Mouse (Mus musculus) midbrain, embryonic 11.5 days (tissue): ENCODE results near the gene Crybb2. TPM values are rescaled to one million over a fixed set of nuclear protein-coding genes. Genes with fewer than 3 reads are reported as not detected.

Source experiments
- ATAC-seq: fragments of 200-750 bp; cut with Nextera tagmentation; 2 replicates; pipeline ENCODE4 v1.8.0; 2017; ENCODE audit warnings: moderate TSS enrichment, moderate library complexity; ENCODE audit not compliant: low FRiP score
- DNase-seq: peaks from one replicate; pipeline ENCODE4 v3.0.0; 2015; ENCODE audit warnings: low spot score; ENCODE audit errors: missing footprints
- H3K27ac ChIP-seq: fragments of 300-500 bp; sonication (generic); 2 replicates; pipeline ENCODE4 v1.5.1; 2014; ENCODE audit warnings: low read depth, low read length
- H3K27me3 ChIP-seq: fragments of 300-500 bp; sonication (generic); 2 replicates; pipeline ENCODE4 v1.6.1; 2014; ENCODE audit warnings: mild to moderate bottlenecking, low read length, moderate library complexity, mixed read lengths; ENCODE audit not compliant: control insufficient read depth, insufficient read depth
- H3K36me3 ChIP-seq: fragments of 300-500 bp; sonication (generic); 2 replicates; pipeline ENCODE4 v1.6.1; 2014; ENCODE audit warnings: mild to moderate bottlenecking, low read length, moderate library complexity, mixed read lengths; ENCODE audit not compliant: control insufficient read depth, insufficient read depth
- H3K4me1 ChIP-seq: fragments of 300-500 bp; sonication (generic); 2 replicates; pipeline ENCODE4 v1.6.1; 2014; ENCODE audit warnings: low read length; ENCODE audit not compliant: control insufficient read depth, insufficient read depth
- H3K4me2 ChIP-seq: fragments of 300-500 bp; sonication (generic); 2 replicates; pipeline ENCODE4 v1.6.1; 2014; ENCODE audit warnings: mild to moderate bottlenecking, moderate library complexity
- H3K4me3 ChIP-seq: fragments of 300-500 bp; sonication (generic); 2 replicates; pipeline ENCODE4 v1.5.1; 2014; ENCODE audit warnings: low read depth, low read length
- H3K9ac ChIP-seq: fragments of 300-500 bp; sonication (generic); 2 replicates; pipeline ENCODE4 v1.6.1; 2014; ENCODE audit warnings: low read length
- H3K9me3 ChIP-seq: fragments of 300-500 bp; sonication (generic); 2 replicates; pipeline ENCODE4 v1.6.1; 2016; ENCODE audit warnings: low read length; ENCODE audit not compliant: control insufficient read depth
- WGBS: fragments of 180-500 bp; shearing (Covaris S2); extraction: QIAGEN DNeasy Blood & Tissue Kit; methylation state at CpG from one replicate; pipeline ENCODE4 v1.1.7; 2014; 5-methylcytosine and 5-hydroxymethylcytosine counted together
- polyA plus RNA-seq: library from polyadenylated mRNA; unstranded; fragments of >200 nt; fragmentation: Nextera tagmentation; extraction: Ambion mirVana; gene quantifications from 2 replicates; pipeline ENCODE4 v1.2.1, GENCODE M21; 2014

The Crybb2 gene
- polyA plus RNA-seq, 1 experiment from 2014 or later: not detected

DNA sequence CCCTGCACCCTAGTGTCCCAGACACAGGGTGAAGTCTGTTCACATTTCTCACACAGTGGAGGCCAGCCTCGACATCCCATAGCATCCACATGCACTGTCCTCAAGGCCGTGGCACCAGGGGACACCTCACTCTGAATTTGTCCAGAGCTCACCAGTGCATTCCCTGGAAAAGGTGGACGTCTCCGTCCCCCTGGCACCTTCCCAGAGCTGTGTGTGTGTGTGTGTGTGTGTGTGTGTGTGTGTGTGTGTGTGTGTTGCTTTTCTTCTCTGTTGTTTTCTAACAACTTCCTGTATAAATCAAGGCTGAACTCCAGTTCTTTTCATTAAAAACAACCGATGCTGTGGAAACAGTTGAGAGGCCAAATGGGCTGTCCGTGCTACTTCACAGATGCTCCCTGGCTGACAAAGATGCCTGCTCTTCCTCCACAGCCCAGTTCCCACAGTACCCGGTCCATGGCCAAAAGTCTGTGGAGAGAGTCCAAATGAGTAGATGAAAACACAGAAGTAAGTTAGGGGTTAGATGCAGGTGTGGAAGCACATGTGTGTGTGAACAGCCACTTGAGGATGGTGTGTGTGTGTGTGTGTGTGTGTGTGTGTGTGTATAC, 19.2 kb downstream of the Crybb2 start:
- WGBS: 80% methylated on average over 7 of the region's 7 CpGs

DNA sequence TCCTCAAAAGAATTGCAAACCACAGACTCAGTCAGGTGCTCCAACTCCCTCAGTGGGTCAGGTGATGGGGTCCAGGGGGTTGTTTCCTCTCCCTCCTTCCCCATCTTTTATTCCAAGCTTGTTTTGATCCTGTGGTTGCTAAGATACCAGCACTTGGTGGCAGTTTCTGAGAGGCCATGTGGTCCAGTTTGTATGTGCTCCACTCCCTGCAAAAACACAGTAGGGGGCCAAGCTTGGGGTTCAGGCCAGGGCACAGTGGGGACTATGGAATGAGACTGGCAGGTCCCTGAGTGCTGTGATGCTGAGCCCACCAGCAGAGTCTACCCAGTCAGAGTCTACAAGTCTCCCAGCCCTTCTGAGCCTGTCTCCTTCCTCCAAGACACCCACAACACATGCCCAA, 20.0 kb downstream of the Crybb2 start:
- Histone ChIP-seq H3K4me1 (0 out of 2 replicates have a peak, but pooled peaks cover 2% of the 10 kb centered on the region), H3K4me3 (no peak overlapping the region), H3K4me2 (no peak overlapping the region), H3K36me3 (no peaks in the 10 kb centered on the region), H3K9me3 (no peaks in the 10 kb centered on the region), H3K27me3 (no peaks in the 10 kb centered on the region), H3K27ac (no peak overlapping the region), H3K9ac (no peak overlapping the region)
- no peak for DNase-seq
- ATAC-seq: no peak

More for the DNA sequence above, 19.2 kb downstream of the Crybb2 start:
- no peak overlapping the region for H3K4me2 ChIP-seq
- H3K4me3 ChIP-seq: no peak overlapping the region
- ATAC-seq (no peak), DNase-seq (no peak)
- no peaks in the 10 kb centered on the region for H3K36me3 ChIP-seq
- no peak overlapping the region for H3K27ac ChIP-seq
- no peaks in the 10 kb centered on the region for H3K27me3 ChIP-seq
- H3K9me3 ChIP-seq: no peaks in the 10 kb centered on the region
- H3K4me1 ChIP-seq: 0 out of 2 replicates have a peak, but pooled peaks cover 2% of the 10 kb centered on the region
- H3K9ac ChIP-seq: no peak overlapping the region

DNA sequence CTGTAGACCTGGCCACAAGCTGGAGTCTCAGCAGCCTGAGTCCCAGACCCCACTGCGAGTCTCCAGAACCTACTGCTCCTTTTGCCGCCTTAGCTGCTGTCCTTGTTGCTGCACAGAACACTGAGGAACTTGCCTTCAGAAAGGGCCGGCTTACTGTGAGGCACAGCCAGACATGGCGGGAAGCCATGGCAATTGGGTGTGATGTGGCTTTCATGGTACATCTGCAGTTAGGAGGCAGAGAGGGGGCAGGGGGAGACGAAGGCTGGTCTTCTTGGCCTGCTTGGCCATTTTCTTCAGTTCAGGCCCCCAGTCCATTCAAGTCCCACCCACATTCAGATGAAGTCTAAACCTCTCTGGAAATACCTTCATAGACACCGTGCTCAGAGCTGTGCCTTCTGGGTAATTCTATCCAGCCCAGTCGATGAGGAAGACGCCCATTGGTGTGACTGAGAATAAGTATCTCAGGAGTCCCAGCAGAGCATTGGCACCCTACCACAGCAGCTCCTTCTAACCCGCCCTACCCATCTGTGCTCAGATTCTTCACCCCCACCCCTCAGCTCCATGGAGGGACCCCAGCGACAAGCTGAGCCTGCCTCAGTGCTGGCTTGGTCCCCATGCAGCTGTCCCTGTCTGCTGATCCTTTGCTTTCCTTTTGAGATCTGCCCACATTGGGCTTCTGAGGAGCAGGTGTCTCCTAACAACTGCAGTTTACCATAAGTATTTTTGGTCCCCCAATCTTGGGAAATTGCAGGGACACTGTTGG, 24.2 kb downstream of the Crybb2 start:
- no peak overlapping the region for H3K27ac ChIP-seq
- H3K9me3 ChIP-seq: no peaks in the 10 kb centered on the region
- WGBS: 90% methylated on average over 10 of the region's 10 CpGs
- no peaks in the 10 kb centered on the region for H3K36me3 ChIP-seq
- DNase-seq: no peak
- peaks cover 14% of the 10 kb centered on the region for H3K4me1 ChIP-seq
- H3K4me2 ChIP-seq: no peak overlapping the region
- H3K27me3 ChIP-seq: no peaks in the 10 kb centered on the region
- ATAC-seq: no peak
- H3K9ac ChIP-seq: no peak overlapping the region
- H3K4me3 ChIP-seq: no peak overlapping the region

DNA sequence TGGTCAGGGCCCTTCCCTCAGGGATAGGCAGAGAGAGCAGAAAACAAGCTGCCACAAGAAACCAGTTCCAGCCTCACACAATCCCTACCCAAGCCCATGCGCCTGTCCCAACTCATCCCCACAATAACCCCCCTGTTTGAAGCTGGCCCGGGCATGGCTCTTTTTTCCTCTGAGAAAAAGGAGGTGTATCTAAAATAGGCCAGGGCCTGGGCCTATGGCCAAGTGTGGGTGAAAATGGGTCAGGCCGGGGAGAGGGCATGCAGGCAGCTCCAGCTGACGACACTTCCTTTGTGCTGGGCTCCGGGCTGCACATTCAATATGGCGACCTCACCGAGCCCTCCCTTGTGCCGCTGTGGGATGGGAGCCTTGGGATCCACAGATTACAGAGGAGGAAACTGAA, 26.4 kb downstream of the Crybb2 start:
- WGBS: 87% methylated on average over 8 of the region's 8 CpGs
- Histone ChIP-seq H3K9me3 (no peaks in the 10 kb centered on the region), H3K4me2 (no peak overlapping the region), H3K4me3 (no peak overlapping the region), H3K36me3 (no peaks in the 10 kb centered on the region), H3K4me1 (peaks cover 12% of the 10 kb centered on the region), H3K27ac (no peak overlapping the region), H3K27me3 (no peaks in the 10 kb centered on the region), H3K9ac (no peak overlapping the region)
- DNase-seq (no peak), ATAC-seq (no peak)

DNA sequence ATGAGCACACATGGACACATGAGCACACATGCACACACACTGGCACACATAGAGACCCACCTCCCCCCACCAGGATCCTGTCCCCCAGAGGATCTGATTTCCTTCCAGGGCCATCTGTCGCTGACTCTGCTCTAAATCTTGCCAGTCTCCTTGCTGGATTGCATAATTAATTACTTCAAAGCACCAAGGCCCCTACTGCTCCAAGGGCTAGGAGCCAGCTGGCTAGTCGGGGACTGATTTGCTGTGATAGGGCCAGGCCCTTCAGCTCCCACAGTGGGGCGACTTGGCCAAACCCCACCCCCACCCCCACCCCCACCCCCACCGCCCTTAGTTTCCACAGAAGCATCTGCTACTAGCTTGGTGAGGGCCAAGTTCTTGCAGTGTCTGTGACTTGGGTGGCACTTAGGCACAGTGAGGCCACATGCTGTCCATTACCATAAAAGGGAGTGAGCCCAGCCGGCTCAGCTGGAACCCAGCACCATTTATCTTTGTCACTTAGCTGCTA, 28.3 kb downstream of the Crybb2 start:
- peak overlapping the region; percentile 57 for H3K27ac ChIP-seq
- DNase-seq (peak; percentile 89), ATAC-seq (peak; percentile 93)
- H3K4me2 ChIP-seq: no peak overlapping the region
- no peaks in the 10 kb centered on the region for H3K9me3 ChIP-seq
- H3K27me3 ChIP-seq: no peaks in the 10 kb centered on the region
- no peak overlapping the region for H3K4me3 ChIP-seq
- H3K9ac ChIP-seq: no peak overlapping the region
- H3K4me1 ChIP-seq: peaks cover 12% of the 10 kb centered on the region
- H3K36me3 ChIP-seq: no peaks in the 10 kb centered on the region
- 11% methylated on average over 5 of the region's 5 CpGs for WGBS

DNA sequence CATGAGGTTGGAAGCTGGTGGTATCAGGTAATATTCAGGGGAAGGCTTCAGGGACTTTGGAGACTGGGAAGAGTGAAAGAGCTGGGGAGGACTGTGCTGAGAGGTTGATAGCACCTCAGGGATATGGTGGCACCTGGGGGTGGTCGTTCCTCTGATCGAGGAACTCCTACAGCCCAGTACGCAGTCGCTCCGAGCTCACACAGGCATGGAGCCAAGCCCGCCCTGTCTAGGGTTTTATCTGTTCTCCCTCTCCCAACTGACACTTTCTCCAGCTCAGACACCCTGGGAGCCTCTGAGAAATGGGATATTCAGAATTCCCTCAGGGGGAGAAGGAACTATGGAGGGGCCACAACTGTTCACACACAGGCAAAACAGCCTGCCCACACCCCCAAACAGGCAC, 29.1 kb downstream of the Crybb2 start:
- Histone ChIP-seq H3K36me3 (no peaks in the 10 kb centered on the region), H3K9me3 (no peaks in the 10 kb centered on the region), H3K4me1 (peaks cover 12% of the 10 kb centered on the region), H3K9ac (no peak overlapping the region), H3K27ac (peak overlapping the region; percentile 57; the same call in 1 of the 2 replicates), H3K4me2 (no peak overlapping the region), H3K27me3 (no peaks in the 10 kb centered on the region), H3K4me3 (no peak overlapping the region)
- 91% methylated on average over 6 of the region's 6 CpGs for WGBS
- no peak for DNase-seq
- no peak for ATAC-seq

DNA sequence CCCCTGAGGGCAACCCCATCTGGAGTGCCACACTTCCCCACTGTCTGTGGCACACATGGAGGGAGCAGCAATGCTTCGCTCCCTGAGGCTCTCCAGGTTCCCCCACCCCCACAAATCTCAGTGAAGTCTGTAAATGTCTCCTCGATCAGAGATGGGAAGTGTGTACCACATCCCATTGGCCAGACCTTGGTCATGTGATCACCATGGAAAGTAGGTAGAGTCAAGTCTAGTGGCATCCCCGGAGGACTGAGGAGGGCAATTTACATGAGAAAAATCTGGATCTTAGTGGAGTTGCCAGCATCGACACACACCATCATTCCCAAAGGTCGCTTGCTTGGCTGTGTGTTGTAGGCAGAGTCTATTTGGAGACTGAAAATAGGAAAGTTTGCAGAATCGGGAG, 31.3 kb downstream of the Crybb2 start:
- 79% methylated on average over 6 of the region's 6 CpGs for WGBS
- H3K27ac ChIP-seq: no peak overlapping the region
- H3K4me2 ChIP-seq: no peak overlapping the region
- H3K9ac ChIP-seq: no peak overlapping the region
- H3K4me3 ChIP-seq: no peak overlapping the region
- DNase-seq (no peak), ATAC-seq (no peak)
- H3K9me3 ChIP-seq: no peaks in the 10 kb centered on the region
- H3K36me3 ChIP-seq: no peaks in the 10 kb centered on the region
- H3K4me1 ChIP-seq: peaks cover 12% of the 10 kb centered on the region
- no peaks in the 10 kb centered on the region for H3K27me3 ChIP-seq

DNA sequence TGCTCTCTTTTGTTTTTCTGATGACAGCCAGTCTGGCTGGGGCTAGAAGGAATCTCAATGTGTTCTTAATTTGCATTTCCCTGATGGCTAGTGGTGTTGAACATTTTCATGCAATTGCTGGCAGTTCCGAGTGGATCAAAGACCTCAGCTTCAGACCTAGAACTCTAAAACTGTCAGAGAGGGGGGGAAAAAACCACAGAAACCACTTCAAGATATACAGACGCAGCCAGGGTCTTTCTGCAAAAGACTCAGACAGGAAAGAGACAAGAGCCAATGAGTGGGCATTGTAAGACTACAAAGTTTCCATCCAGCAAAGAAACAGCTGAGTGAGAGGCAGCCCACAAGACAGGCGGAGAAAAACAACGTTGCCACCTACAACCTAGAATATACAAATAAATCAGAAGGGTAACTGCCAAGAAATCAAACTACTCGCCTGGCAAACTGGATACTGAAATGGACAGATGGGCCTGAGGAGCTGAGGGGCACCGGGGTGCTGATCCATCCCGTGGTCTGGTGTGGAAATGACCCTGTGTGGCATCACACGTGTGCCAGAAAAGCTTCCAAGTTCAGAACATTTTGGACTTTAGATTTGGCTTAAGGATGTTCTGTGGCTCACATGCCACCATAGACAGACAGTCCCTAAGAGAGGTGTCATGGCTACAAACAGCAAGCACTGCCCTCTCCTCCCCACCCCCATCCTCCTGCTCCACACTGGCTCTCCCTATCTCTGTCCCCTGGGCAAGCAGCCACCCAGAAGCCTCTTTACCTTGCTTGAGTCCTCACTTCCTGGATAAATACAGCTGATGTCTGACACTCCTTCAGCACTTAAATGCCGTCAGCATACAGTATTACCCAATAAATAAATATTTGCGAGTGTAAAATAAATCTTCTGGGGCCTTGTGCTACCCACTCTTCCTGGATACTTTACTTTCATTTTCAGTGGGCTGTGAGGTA, 34.5 kb downstream of the Crybb2 start:
- H3K9ac ChIP-seq: no peak overlapping the region
- H3K27me3 ChIP-seq: no peaks in the 10 kb centered on the region
- no peak overlapping the region for H3K27ac ChIP-seq
- no peaks in the 10 kb centered on the region for H3K9me3 ChIP-seq
- DNase-seq (no peak), ATAC-seq (no peak)
- H3K4me2 ChIP-seq: no peak overlapping the region
- H3K36me3 ChIP-seq: no peaks in the 10 kb centered on the region
- 66% methylated on average over 10 of the region's 10 CpGs for WGBS
- peaks cover 2% of the 10 kb centered on the region; the same call in 1 of the 2 replicates for H3K4me1 ChIP-seq
- H3K4me3 ChIP-seq: no peak overlapping the region
